Mouse (Mus musculus) stomach, embryonic 15.5 days (tissue): Measurements from ENCODE around the gene Vmn1r79. TPM values are rescaled to one million over a fixed set of nuclear protein-coding genes. Genes with fewer than 3 reads are reported as not detected.
"Not testable (repeated sequence)": the region's sequence is repeated elsewhere in the genome, so short reads cannot be mapped to it uniquely, and the experiment has no call there.

ENCODE experiments used
- ATAC-seq: fragments of 200-750 bp; cut with Nextera tagmentation; 2 replicates; pipeline ENCODE4 v1.8.0; 2017; ENCODE audit warnings: low read depth, moderate number of reproducible peaks, moderate TSS enrichment; ENCODE audit not compliant: insufficient read depth, low FRiP score
- H3K27ac ChIP-seq: fragments of 300-500 bp; sonication (generic); 2 replicates; pipeline ENCODE4 v1.5.1; 2015; ENCODE audit warnings: mild to moderate bottlenecking, inconsistent platforms
- H3K27me3 ChIP-seq: fragments of 300-500 bp; sonication (generic); replicated peaks from 2 replicates; pipeline ENCODE4 v1.6.1; 2015; ENCODE audit warnings: inconsistent platforms
- H3K36me3 ChIP-seq: fragments of 300-500 bp; sonication (generic); 2 replicates; pipeline ENCODE4 v1.6.1; 2015; ENCODE audit warnings: inconsistent platforms
- H3K4me1 ChIP-seq: fragments of 300-500 bp; sonication (generic); 2 replicates; pipeline ENCODE4 v1.6.1; 2015; ENCODE audit warnings: inconsistent platforms
- H3K4me2 ChIP-seq: fragments of 300-500 bp; sonication (generic); 2 replicates; pipeline ENCODE4 v1.6.1; 2015; ENCODE audit warnings: mild to moderate bottlenecking, inconsistent platforms
- H3K4me3 ChIP-seq: fragments of 300-500 bp; sonication (generic); replicated peaks from 2 replicates; pipeline ENCODE4 v1.5.1; 2015; ENCODE audit warnings: inconsistent platforms
- H3K9ac ChIP-seq: fragments of 300-500 bp; sonication (generic); 2 replicates; pipeline ENCODE4 v1.6.1; 2015; ENCODE audit warnings: inconsistent platforms
- H3K9me3 ChIP-seq: fragments of 300-500 bp; sonication (generic); 2 replicates; pipeline ENCODE4 v1.6.1; 2016; ENCODE audit warnings: inconsistent platforms
- WGBS: fragments of 180-500 bp; shearing (Covaris S2); methylation state at CpG from one replicate; pipeline ENCODE4 v1.1.7; 2015; 5-methylcytosine and 5-hydroxymethylcytosine counted together
- polyA plus RNA-seq: library from polyadenylated mRNA; unstranded; fragments of >200 nt; fragmentation: Nextera tagmentation; extraction: Ambion mirVana; gene quantifications from 2 replicates; pipeline ENCODE4 v1.2.1, GENCODE M21; 2015

Gene Vmn1r79
- not detected in 2 replicates for polyA plus RNA-seq

- not testable (repeated sequence) for H3K4me2 ChIP-seq, H3K9me3 ChIP-seq, H3K27ac ChIP-seq
Observed at GRCm38 (mm10) chr7:12170979-12171378, at the start of gene Vmn1r79. TSS of gene Vmn1r79 (plus strand) at chr7:12171279.

GRCm38 (mm10) chr7:12149957-12150356, 21.1 kb upstream of the Vmn1r79 start, which contains the start of gene Vmn1r78:
TSS of gene Vmn1r78 (plus strand) at chr7:12150257.
- WGBS: 54% methylated on average over 2 of the region's 2 CpGs
- no peak within 1 kb of the TSS for H3K27ac ChIP-seq
- no peaks in the 10 kb centered on the region for H3K36me3 ChIP-seq
- H3K9ac ChIP-seq: no peak within 1 kb of the TSS
- H3K27me3 ChIP-seq: no peaks in the 10 kb centered on the region
- H3K4me3 ChIP-seq: no peak within 1 kb of the TSS
- no peak within 1 kb of the TSS for H3K4me2 ChIP-seq
- no peaks in the 10 kb centered on the region for H3K9me3 ChIP-seq
- ATAC-seq: no peak
- no peaks in the 10 kb centered on the region for H3K4me1 ChIP-seq

More at GRCm38 (mm10) chr7:12170979-12171378, at the start of gene Vmn1r79:
- H3K36me3 ChIP-seq, H3K4me3 ChIP-seq, H3K4me1 ChIP-seq, ATAC-seq, H3K27me3 ChIP-seq, H3K9ac ChIP-seq: not testable (repeated sequence)

GRCm38 (mm10) chr7:12156463-12156862, 14.6 kb upstream of the Vmn1r79 start:
- H3K4me1 ChIP-seq, H3K4me2 ChIP-seq, H3K27me3 ChIP-seq, ATAC-seq, H3K9ac ChIP-seq, H3K4me3 ChIP-seq, H3K27ac ChIP-seq, H3K9me3 ChIP-seq, H3K36me3 ChIP-seq: not testable (repeated sequence)
- 48% methylated on average over 1 of the region's 1 CpGs for WGBS

GRCm38 (mm10) chr7:12172926-12173325, 1.8 kb downstream of the Vmn1r79 start:
- H3K27ac ChIP-seq, H3K27me3 ChIP-seq, ATAC-seq, H3K4me3 ChIP-seq, H3K4me1 ChIP-seq, H3K4me2 ChIP-seq, H3K36me3 ChIP-seq, H3K9me3 ChIP-seq, H3K9ac ChIP-seq: not testable (repeated sequence)
- 52% methylated on average over 2 of the region's 2 CpGs for WGBS

GRCm38 (mm10) chr7:12188986-12189385, 17.9 kb downstream of the Vmn1r79 start, which contains the start of gene Vmn1r80:
TSS of gene Vmn1r80 (plus strand) at chr7:12189286.
- Histone ChIP-seq H3K36me3 (no peaks in the 10 kb centered on the region), H3K9ac (no peak within 1 kb of the TSS), H3K27me3 (no peaks in the 10 kb centered on the region), H3K4me2 (no peak within 1 kb of the TSS), H3K9me3 (no peaks in the 10 kb centered on the region), H3K27ac (no peak within 1 kb of the TSS), H3K4me3 (no peak within 1 kb of the TSS), H3K4me1 (no peaks in the 10 kb centered on the region)
- 74% methylated on average over 1 of the region's 1 CpGs for WGBS
- no peak for ATAC-seq

GRCm38 (mm10) chr7:12204141-12204540, 33.1 kb downstream of the Vmn1r79 start:
- H3K4me3 ChIP-seq: no peak overlapping the region
- no peak overlapping the region for H3K27ac ChIP-seq
- H3K4me1 ChIP-seq: no peaks in the 10 kb centered on the region
- H3K9me3 ChIP-seq: no peaks in the 10 kb centered on the region
- no peak for ATAC-seq
- H3K36me3 ChIP-seq: no peaks in the 10 kb centered on the region
- H3K27me3 ChIP-seq: no peaks in the 10 kb centered on the region
- 76% methylated on average over 2 of the region's 2 CpGs for WGBS
- no peak overlapping the region for H3K9ac ChIP-seq
- no peak overlapping the region for H3K4me2 ChIP-seq

Other genes with a start within 250 kb of the Vmn1r79 start
- not detected in 2 replicates for gene Vmn1r76, start 233.1 kb upstream of the Vmn1r79 start, polyA plus RNA-seq
- gene Vmn1r77, start 134.5 kb upstream of the Vmn1r79 start, polyA plus RNA-seq: not detected in 2 replicates
- gene Vmn1r78, start 21.0 kb upstream of the Vmn1r79 start, polyA plus RNA-seq: not detected in 2 replicates
- not detected in 2 replicates for gene Vmn1r80, start 18.0 kb downstream of the Vmn1r79 start, polyA plus RNA-seq
- not detected in 2 replicates for gene Vmn1r81, start 97.0 kb downstream of the Vmn1r79 start, polyA plus RNA-seq
- gene Vmn1r82, start 129.2 kb downstream of the Vmn1r79 start, polyA plus RNA-seq: not detected in 2 replicates
- gene Vmn1r83, start 158.2 kb downstream of the Vmn1r79 start, polyA plus RNA-seq: 0.08 TPM in 1 of 2 replicates, not detected in the other
- not detected in 2 replicates for gene Vmn1r84, start 198.0 kb downstream of the Vmn1r79 start, polyA plus RNA-seq